Mouse (Mus musculus) left cerebral cortex, postnatal 4 days (tissue): Measurements from ENCODE around the gene Actr10. TPM values are rescaled to one million over a fixed set of nuclear protein-coding genes. Genes with fewer than 3 reads are reported as not detected.

Experiments used
- DNase-seq: peaks from one replicate; pipeline ENCODE4 v3.0.0-alpha.2; 2022
- intact Hi-C: fragments of 180-260 bp; cut with DNase I; formaldehyde crosslinking; loops from one replicate; pipeline ENCODE4 v1.15.1; 2025
- total RNA-seq, 2 experiments: library from RNA; stranded (reverse); gene quantifications; 2 replicates each; pipeline ENCODE4 v1.2.3; 2021

Gene Actr10
- 100 to 1,000 TPM; 182 to 192 TPM for total RNA-seq

GRCm38 (mm10) chr12:70937571-70938384 is at the start of gene Actr10:
Gene Actr10, plus strand, starts transcription at chr12:70937857.
- DNase-seq: peak; percentile 96
- intact Hi-C loops: no loop called here

DNA sequence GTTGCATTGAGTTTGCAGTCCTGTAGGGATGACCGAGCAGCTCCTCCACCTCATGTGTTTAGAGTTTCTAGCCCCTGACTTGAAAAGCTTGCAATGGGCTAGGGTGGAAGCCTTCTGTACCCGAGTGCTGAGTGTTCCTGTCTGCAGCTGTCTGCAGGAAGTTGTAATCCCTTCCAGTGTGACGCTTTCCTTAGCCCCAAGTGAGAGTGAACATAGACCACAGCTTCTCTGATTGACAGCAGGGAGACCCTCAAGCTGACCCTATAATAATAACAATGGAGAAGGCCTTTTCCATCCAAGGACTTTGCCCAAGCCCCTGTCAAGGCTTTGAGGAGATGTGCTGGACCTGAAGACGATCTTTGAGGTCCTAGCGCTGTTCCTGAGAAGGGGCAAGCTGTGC is 47.3 kb upstream of the Actr10 start:
- DNase-seq: no peak
- intact Hi-C loops: no loop called here

DNA sequence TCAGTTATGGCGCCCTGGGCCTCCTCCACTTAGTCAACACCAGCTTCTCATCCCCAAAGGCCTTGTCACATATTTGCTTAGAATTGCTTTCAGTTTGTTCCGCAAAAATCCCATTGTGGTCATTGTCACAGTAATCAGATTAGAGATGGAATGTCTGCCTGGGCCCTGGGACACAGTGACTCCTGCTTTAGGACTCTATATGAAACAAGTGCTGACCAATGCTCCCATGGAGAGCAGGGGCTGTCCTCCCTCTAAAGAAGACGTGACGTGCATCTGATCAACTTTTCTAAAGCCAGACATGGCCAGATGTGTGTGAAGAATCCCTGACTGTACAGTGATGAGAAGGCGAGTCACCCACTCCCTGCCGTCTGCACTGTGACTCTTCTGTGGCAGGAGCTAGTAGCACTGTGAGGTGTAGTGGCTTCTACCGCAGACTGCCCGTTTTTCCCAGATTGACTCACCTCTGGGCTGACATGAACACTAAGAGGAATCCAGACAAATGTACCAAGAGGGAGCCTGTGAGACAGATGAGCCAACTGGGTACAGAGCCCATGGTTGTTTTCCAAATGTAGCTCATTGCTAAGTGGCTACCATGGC is 46.7 kb upstream of the Actr10 start:
- intact Hi-C loops: no loop called here
- no peak for DNase-seq

- intact Hi-C loops: no loop called here
- no peak for DNase-seq
Measured at GRCm38 (mm10) chr12:70895275-70895674, 42.4 kb upstream of the Actr10 start.

DNA sequence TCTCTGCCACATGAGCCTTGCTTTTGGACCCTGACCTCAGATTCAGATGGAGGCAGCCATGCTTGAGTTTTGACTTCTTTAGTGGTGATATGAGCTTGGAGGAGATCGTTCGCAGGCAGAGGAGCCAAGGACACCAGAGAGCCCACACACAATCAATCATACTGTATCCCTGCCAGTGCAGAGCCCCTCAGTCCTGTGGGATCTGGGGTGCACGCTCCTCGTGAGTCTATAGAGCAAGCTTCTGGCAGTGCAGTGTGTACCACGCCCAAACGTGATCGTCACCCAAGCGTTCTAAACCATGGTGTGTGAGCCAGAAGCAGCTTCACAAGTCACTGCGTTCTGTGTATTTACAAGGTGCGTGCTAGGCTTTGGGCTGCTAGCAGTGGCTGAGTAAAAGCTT is 41.6 kb upstream of the Actr10 start:
- DNase-seq: no peak
- intact Hi-C loops: no loop called here

DNA sequence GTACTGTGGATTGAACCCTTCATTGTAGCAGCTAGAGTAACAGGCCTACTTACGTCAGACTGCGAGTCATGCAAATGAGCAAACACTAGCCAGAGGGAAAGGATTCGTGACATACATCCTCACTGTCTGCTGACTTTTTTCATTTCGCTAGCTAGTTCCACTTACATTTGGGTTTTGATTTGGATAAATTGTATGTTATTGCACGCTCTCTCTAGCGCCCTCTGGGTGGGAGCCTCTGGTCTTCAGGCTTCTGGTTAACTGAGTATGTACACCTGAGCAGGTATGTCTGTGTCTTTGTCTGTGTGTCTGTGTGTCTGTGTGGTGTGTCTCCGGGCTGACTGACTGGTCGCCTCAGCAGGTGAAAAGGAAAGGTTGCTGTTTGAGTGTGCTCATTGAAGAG is 40.2 kb upstream of the Actr10 start:
- intact Hi-C loops: no loop called here
- DNase-seq: no peak

DNA sequence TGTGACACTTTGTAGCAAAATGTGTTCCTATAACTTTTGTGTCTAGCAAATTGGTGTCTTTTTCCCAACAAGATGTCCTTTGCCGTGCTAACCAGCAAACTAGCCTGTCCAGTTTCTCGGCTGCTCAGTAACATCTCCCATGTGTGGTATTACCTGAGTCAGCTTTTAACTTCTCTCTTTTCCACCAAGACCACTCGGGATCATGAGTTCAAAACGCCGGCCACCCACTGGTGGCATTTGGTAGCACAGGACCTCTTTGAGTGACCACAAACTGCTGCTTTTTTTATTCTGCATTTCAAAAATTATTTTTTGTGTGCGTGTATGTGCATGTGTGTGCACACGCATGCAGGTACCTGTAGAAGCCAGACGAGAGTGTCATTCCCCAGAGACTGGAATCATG is 39.2 kb upstream of the Actr10 start:
- intact Hi-C loops: no loop called here
- no peak for DNase-seq

DNA sequence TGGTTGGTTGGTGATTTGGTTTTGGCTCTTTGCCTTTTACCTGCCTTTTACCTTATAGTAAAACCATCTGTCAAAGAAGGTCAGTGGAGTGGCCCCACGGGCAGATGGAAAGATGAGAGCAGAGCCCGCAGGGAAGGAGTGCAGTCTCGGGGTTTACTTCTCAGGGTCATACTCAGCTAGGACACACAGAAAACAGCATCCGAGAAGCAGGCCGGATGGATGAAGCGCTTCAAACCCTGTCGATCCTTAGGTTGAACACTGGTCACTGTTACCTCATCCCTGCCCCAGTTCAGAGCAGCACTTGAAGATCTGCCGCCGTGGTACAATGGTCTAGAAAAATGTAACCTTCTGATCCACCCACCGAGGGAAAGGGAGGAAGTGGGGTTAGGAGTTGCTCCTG is 33.2 kb upstream of the Actr10 start:
- intact Hi-C loops: no loop called here
- no peak for DNase-seq

- DNase-seq: no peak
- intact Hi-C loops: no loop called here
Measured at GRCm38 (mm10) chr12:70906867-70907266, 30.8 kb upstream of the Actr10 start.

- intact Hi-C loops: no loop called here
- DNase-seq: no peak
Measured at GRCm38 (mm10) chr12:70907651-70908050, 30.0 kb upstream of the Actr10 start.

DNA sequence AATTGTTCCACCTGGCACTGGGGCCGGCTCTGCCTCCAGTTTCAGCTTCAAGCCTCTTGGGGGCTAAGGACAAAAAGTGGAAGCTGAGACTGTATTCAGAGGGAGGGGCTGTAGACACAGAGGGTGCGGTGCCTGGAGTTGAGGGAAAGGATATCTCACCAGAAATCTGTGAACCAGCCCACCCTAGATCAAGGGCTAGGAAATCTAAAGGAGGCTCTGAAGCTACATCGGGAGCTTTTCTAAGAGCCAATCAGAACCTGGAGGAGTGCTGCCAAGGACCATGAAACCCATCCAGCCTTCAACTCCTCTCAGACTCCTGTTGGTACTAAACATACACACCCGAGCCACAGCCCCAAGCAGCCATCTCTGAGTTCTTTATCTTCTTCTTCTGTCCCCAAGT is 29.6 kb upstream of the Actr10 start:
- intact Hi-C loops: no loop called here
- no peak for DNase-seq

- peak; percentile 82 for DNase-seq
- intact Hi-C loops: loop anchor here (1.0 kb wide), 1 partner anchor 415 kb away; no protein-coding TSS in a partner anchor
Measured at GRCm38 (mm10) chr12:70910241-70910720, 27.4 kb upstream of the Actr10 start.

DNA sequence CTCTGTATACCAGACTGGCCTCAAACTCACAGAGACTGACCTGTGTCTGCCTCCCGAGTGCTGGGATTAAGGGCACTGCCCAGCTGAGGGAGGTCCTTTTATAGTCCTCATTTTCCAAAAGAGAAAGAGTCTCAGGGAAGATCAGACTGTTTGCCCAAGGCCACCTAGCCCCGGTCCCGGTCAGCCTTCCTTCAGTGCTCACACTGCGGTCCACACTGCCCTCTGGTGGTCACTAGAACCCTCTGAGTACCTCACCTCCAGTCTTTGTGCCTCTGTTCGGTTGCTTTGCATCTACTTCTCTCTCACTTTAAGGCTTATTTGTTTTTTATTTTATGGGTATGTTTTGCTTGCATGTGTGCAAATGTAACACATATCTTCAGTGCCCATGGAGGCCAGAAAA is 26.6 kb upstream of the Actr10 start:
- peak; percentile 88 for DNase-seq
- intact Hi-C loops: no loop called here

GRCm38 (mm10) chr12:70911676-70912379 is 25.8 kb upstream of the Actr10 start:
- no peak for DNase-seq
- intact Hi-C loops: no loop called here

- DNase-seq: peak; percentile 43
- intact Hi-C loops: no loop called here
Measured at GRCm38 (mm10) chr12:70913429-70913828, 24.2 kb upstream of the Actr10 start.

DNA sequence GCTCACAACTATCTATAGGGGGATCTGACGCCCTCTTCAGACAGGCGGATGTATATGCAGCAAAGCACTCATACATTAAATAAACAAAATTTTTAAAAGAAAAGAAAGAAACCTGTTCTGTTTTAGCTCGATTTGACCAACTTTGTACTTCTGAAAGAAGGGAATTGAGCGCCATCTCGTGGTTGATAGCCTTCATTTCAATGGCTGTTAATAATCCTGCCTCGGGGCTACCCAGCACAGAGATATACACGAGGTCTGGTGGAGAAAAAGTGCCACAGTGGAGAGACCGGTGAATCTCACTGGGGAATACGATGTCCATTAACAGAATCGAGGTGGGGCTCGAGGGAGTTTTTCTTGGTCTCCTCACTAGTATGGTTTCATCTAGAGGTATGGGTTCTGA is 23.3 kb upstream of the Actr10 start:
- intact Hi-C loops: no loop called here
- peak; percentile 41 for DNase-seq

GRCm38 (mm10) chr12:70929781-70930180 is 7.9 kb upstream of the Actr10 start:
- DNase-seq: no peak
- intact Hi-C loops: no loop called here

DNA sequence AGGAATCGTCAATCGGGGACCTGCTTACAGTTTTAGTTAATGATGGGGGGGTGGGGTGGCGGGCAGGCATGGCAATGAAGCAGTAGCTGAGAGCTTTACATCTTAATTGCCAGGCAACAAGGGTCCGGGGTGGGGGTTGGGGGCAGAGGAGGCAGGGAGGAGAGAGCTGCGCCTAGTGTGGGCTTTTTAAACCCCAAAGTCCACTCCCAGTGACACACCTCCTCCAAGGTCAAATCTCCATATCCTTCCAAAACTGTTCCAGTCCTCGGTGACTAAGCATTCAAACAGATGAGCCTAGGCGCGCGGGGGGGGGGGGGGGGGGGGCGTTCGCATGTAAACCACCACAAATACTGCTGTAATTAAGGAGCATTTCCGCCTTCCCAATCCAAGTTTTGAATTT is 507 bp upstream of the Actr10 start:
- intact Hi-C loops: no loop called here
- peak; percentile 26 for DNase-seq

- intact Hi-C loops: loop anchor here (10.0 kb wide), 1 partner anchor 54 kb away; no protein-coding TSS in a partner anchor
- DNase-seq: no peak
Measured at GRCm38 (mm10) chr12:70940806-70941205, 3.1 kb downstream of the Actr10 start.

- intact Hi-C loops: loop anchor here (10.0 kb wide), 1 partner anchor 51 kb away; no protein-coding TSS in a partner anchor
- no peak for DNase-seq
Measured at GRCm38 (mm10) chr12:70944181-70944580, 6.5 kb downstream of the Actr10 start.

GRCm38 (mm10) chr12:70946585-70947256 is 9.1 kb downstream of the Actr10 start:
- intact Hi-C loops: loop anchor here (10.0 kb wide), 1 partner anchor 48 kb away; no protein-coding TSS in a partner anchor
- no peak for DNase-seq
